Mouse (Mus musculus): ENCODE data around the gene Gm10188.

DNA sequence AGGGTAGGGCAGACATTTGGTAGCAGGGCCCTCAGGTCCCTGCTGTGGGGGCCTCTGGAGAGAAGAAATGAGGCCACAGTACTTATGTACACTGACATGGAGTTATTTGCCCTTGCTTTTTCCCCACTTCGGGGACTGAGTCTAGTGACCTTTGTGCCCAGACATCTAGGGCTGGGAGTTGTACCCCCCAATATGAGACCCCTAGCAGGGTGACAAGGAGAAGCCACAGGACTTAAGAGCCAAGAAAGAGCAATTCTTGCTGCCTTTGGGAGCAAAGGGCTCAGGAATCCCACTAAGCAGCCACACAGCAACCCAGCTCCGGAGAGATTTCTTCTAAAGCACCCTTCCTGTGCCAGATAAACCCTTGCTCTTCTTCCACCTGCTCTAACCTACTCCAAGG lies 27.6 kb downstream of the Gm10188 start:
- no peak for TF ChIP-seq CTCF (IDR thresholded peaks at IDR 0.05; ENCODE audit: extremely low read depth, insufficient read depth, insufficient read length, insufficient replicate concordance)
- no peak for TF ChIP-seq POLR2A (IDR thresholded peaks at IDR 0.05; ENCODE audit: low read depth, low read length)

Data from spleen, adult 2 months (tissue).